Mouse (Mus musculus) heart, adult 2 months (tissue): ENCODE measurements around the gene Aip.

ENCODE experiments used
- CTCF ChIP-seq: fragments of 200-600 bp; IDR thresholded peaks from 2 replicates; pipeline ENCODE4 v1.8.1; 2022; ENCODE audit warnings: antibody characterized with exemption, mild to moderate bottlenecking, moderate library complexity
- POLR2A ChIP-seq: fragments of 200-500 bp; IDR thresholded peaks from 2 replicates; pipeline ENCODE4 v1.6.1; 2011; ENCODE audit warnings: mild to moderate bottlenecking, low read depth, low read length, control low read depth; ENCODE audit not compliant: insufficient read depth

DNA sequence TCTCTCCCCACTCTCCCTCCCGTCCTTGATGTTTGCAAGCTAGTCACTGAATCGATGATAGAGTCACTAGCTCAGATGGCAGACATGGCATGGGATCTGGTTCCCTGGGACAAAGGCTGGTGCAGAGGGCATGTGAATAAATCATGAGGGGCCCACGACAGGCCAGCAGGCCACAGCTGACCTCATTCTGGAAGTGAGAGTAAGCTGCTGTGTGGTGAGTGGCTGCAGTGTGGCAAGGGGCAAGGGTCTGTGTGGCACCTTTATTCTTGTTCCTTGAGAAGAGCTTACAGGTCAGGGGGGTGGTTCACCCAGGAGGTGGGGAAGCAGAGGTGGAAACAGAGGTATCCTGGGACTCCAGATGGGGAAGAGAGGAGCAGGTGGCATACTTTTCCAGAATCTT is 44.3 kb downstream of the Aip start, which contains the start of gene Cabp2:
- no peak for TF ChIP-seq CTCF
- TF ChIP-seq POLR2A: no peak
